Mouse (Mus musculus): ENCODE results near the gene C330007P06Rik. TPM values are rescaled to one million over a fixed set of nuclear protein-coding genes. Genes with fewer than 3 reads are reported as not detected.
A peak's percentile ranks its signal among the peaks of the same experiment; 100 is the strongest.

Gene C330007P06Rik
- polyA plus RNA-seq, 1 experiment from 2014 or later: 41.4 TPM

DNA sequence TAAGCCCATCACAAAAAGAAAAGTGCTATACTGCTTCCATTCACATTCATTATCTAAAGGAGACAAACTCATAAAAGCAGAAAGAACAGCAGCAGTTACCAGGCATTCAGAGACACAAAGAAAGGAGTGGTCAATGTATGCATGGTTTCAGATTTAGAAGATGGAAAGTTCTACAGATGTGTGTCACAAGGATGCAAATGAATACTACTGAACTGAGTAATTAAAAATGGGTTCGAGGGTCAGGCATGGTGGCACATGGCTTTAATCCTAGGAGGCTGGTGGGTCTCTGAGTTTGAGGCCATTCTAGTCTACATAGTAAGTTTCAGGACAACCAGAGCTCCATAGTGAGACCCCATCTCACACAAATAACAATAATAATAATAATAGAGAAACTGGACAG is 26.8 kb downstream of the C330007P06Rik start:
- H3K36me3 ChIP-seq (ENCODE audit: control insufficient read depth, insufficient read depth, low read length): no peaks in the 10 kb centered on the region
- no peaks in the 10 kb centered on the region for H3K9me3 ChIP-seq (ENCODE audit: control insufficient read depth, low read length)
- no peak overlapping the region for H3K4me2 ChIP-seq (replicated peaks; ENCODE audit: low read depth, low read length)
- H3K9ac ChIP-seq (ENCODE audit: low read depth, low read length): no peak overlapping the region
- H3K4me3 ChIP-seq (ENCODE audit: low read depth, low read length): no peak overlapping the region
- WGBS: 100% methylated on average over 1 of the region's 1 CpGs
- no peak for DNase-seq (ENCODE audit: low spot score)
- no peak overlapping the region for H3K27ac ChIP-seq (ENCODE audit: low read depth, low read length)
- no peaks in the 10 kb centered on the region for H3K27me3 ChIP-seq (ENCODE audit: control insufficient read depth, insufficient read depth, low read length)
- no peak for ATAC-seq (ENCODE audit: low FRiP score)
- H3K4me1 ChIP-seq (replicated peaks; ENCODE audit: control insufficient read depth, insufficient read depth, low read length): no peaks in the 10 kb centered on the region

- ATAC-seq (ENCODE audit: low FRiP score) (no peak), DNase-seq (ENCODE audit: low spot score) (no peak)
- Histone ChIP-seq H3K4me2 (replicated peaks; ENCODE audit: low read depth, low read length) (no peak overlapping the region), H3K27ac (ENCODE audit: low read depth, low read length) (no peak overlapping the region), H3K27me3 (ENCODE audit: control insufficient read depth, insufficient read depth, low read length) (no peaks in the 10 kb centered on the region), H3K4me1 (replicated peaks; ENCODE audit: control insufficient read depth, insufficient read depth, low read length) (no peaks in the 10 kb centered on the region), H3K36me3 (ENCODE audit: control insufficient read depth, insufficient read depth, low read length) (no peaks in the 10 kb centered on the region), H3K9ac (ENCODE audit: low read depth, low read length) (no peak overlapping the region), H3K4me3 (ENCODE audit: low read depth, low read length) (no peak overlapping the region), H3K9me3 (ENCODE audit: control insufficient read depth, low read length) (no peaks in the 10 kb centered on the region)
- 79% methylated on average over 4 of the region's 4 CpGs for WGBS
These were observed 30.4 kb downstream of the C330007P06Rik start for GRCm38 (mm10) chrX:36843346-36843990.

GRCm38 (mm10) chrX:36841698-36842097 is 32.2 kb downstream of the C330007P06Rik start:
- no peaks in the 10 kb centered on the region for H3K27me3 ChIP-seq (ENCODE audit: control insufficient read depth, insufficient read depth, low read length)
- DNase-seq (ENCODE audit: low spot score) (no peak), ATAC-seq (ENCODE audit: low FRiP score) (no peak)
- no peak overlapping the region for H3K9ac ChIP-seq (ENCODE audit: low read depth, low read length)
- no peak overlapping the region for H3K27ac ChIP-seq (ENCODE audit: low read depth, low read length)
- no peak overlapping the region for H3K4me2 ChIP-seq (replicated peaks; ENCODE audit: low read depth, low read length)
- WGBS: 90% methylated on average over 6 of the region's 6 CpGs
- no peaks in the 10 kb centered on the region for H3K36me3 ChIP-seq (ENCODE audit: control insufficient read depth, insufficient read depth, low read length)
- no peaks in the 10 kb centered on the region for H3K9me3 ChIP-seq (ENCODE audit: control insufficient read depth, low read length)
- no peak overlapping the region for H3K4me3 ChIP-seq (ENCODE audit: low read depth, low read length)
- no peaks in the 10 kb centered on the region for H3K4me1 ChIP-seq (replicated peaks; ENCODE audit: control insufficient read depth, insufficient read depth, low read length)

DNA sequence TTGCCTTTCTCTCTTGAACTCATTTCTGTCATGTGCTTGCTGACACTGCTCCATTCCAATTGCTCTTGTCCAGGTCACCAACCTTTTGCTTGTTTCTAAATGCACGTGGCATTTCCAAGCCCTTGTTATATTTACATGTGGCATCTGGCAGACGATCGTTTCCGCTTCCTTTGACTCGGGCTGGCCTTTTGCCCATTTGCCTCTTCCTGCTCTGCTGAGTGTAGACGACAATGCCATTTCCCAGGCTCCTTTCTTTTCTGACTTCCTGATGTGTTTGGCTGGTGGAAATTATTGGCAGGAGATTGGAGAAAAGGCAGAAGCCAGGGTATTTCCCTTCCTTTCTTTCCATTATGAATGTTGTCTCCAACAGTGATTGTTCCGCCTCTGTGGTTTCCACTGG is 34.5 kb downstream of the C330007P06Rik start:
- no peak overlapping the region for H3K9ac ChIP-seq (ENCODE audit: low read depth, low read length)
- no peak for DNase-seq (ENCODE audit: low spot score)
- no peaks in the 10 kb centered on the region for H3K27me3 ChIP-seq (ENCODE audit: control insufficient read depth, insufficient read depth, low read length)
- 86% methylated on average over 7 of the region's 7 CpGs for WGBS
- no peaks in the 10 kb centered on the region for H3K36me3 ChIP-seq (ENCODE audit: control insufficient read depth, insufficient read depth, low read length)
- H3K27ac ChIP-seq (ENCODE audit: low read depth, low read length): no peak overlapping the region
- H3K4me3 ChIP-seq (ENCODE audit: low read depth, low read length): no peak overlapping the region
- no peak overlapping the region for H3K4me2 ChIP-seq (replicated peaks; ENCODE audit: low read depth, low read length)
- no peaks in the 10 kb centered on the region for H3K9me3 ChIP-seq (ENCODE audit: control insufficient read depth, low read length)
- H3K4me1 ChIP-seq (replicated peaks; ENCODE audit: control insufficient read depth, insufficient read depth, low read length): no peaks in the 10 kb centered on the region
- ATAC-seq (ENCODE audit: low FRiP score): no peak

DNA sequence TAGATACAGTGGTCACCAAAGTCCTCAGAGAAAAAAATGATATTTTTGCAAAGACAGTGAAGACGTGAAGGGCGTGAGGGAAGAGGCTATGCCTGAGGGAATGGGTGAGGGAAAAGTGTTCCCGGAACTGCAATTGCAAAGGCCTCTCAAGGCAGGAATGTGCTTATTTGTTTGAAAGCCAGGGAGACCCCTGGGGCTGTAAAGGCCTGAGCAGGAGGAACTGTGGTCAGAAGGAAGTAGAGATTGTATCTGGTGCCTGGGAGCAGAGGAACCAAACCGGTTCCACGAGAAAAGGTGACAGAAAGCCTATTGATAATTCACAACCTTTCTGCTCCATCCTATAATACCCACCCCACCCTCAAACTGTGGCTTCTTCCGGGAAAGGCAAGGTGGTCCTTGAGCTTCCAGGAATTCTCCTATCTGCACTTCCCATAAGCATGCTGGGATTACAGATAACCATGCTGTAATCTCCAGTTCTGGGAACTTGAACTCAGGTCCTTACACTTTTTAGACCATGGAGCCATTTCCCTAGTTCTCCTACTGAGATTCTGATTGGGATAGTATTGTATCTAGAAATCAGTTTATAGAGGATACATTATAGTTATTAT is 36.7 kb downstream of the C330007P06Rik start:
- 71% methylated on average over 6 of the region's 6 CpGs for WGBS
- Histone ChIP-seq H3K4me1 (replicated peaks; ENCODE audit: control insufficient read depth, insufficient read depth, low read length) (no peaks in the 10 kb centered on the region), H3K9me3 (ENCODE audit: control insufficient read depth, low read length) (no peaks in the 10 kb centered on the region), H3K27me3 (ENCODE audit: control insufficient read depth, insufficient read depth, low read length) (no peaks in the 10 kb centered on the region), H3K27ac (ENCODE audit: low read depth, low read length) (no peak overlapping the region), H3K4me3 (ENCODE audit: low read depth, low read length) (no peak overlapping the region), H3K4me2 (replicated peaks; ENCODE audit: low read depth, low read length) (no peak overlapping the region), H3K36me3 (ENCODE audit: control insufficient read depth, insufficient read depth, low read length) (no peaks in the 10 kb centered on the region), H3K9ac (ENCODE audit: low read depth, low read length) (no peak overlapping the region)
- ATAC-seq (ENCODE audit: low FRiP score) (no peak), DNase-seq (ENCODE audit: low spot score) (no peak)

DNA sequence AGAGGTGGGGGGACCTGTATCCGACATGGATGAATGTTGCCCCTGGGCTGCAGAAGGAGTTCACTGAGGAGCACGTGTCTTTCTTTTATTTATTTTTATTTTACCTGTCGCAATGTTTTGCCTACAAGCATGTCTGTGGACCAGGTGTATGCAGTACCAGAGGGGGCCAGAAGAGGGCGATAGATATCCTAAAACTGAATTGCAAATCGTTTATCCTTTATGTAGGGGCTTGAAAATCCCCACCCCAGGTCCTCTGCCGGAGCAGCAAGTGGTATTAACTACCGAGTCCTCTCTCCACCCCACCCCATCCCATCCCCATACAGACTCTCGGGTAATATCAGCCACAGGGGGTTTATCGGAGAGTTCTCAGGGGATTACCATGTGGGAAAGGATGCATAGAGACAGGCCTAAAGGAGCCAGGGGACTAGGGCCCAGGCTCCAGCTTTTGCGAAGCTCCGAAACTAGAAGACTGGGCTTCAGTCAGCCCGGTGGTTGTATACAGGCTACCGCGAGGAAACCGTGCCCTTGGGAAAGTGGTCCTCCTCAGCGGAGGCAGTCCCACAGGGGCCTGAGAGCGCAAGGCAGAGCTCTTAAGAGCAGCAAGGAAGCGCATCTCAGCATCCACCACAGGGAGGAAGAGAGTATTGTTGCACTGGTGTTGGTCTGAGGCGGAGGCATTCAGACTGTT is 40.4 kb downstream of the C330007P06Rik start:
- Histone ChIP-seq H3K36me3 (ENCODE audit: control insufficient read depth, insufficient read depth, low read length) (no peaks in the 10 kb centered on the region), H3K4me3 (ENCODE audit: low read depth, low read length) (peak overlapping the region; percentile 10; the same call in 1 of the 2 replicates), H3K9ac (ENCODE audit: low read depth, low read length) (peak overlapping the region; percentile 50; the same call in 1 of the 2 replicates), H3K4me1 (replicated peaks; ENCODE audit: control insufficient read depth, insufficient read depth, low read length) (no peaks in the 10 kb centered on the region), H3K27me3 (ENCODE audit: control insufficient read depth, insufficient read depth, low read length) (no peaks in the 10 kb centered on the region), H3K27ac (ENCODE audit: low read depth, low read length) (no peak overlapping the region), H3K4me2 (replicated peaks; ENCODE audit: low read depth, low read length) (peak overlapping the region; percentile 33), H3K9me3 (ENCODE audit: control insufficient read depth, low read length) (no peaks in the 10 kb centered on the region)
- peak; percentile 57 for ATAC-seq (ENCODE audit: low FRiP score)
- WGBS: 23% methylated on average over 19 of the region's 19 CpGs
- DNase-seq (ENCODE audit: low spot score): peak; percentile 78

DNA sequence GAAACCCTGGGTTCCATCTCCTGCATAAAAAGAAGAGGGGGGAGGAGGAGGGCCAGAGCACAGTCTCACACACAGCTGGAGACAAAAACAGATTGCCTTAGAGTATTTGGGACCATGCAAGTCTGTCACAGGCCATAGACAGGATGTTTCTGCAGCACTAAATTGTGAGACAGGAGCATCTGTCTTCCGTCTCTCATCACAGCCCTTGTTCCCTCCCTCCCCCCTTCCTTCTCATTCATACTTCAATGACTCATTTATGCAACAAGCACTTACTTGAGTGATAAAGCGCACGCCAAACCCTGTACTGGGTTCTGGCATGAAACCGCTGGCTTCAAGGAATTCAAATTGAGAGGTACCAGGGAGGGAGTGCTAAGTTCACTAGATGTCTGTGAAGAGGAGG is 42.3 kb downstream of the C330007P06Rik start:
- Histone ChIP-seq H3K9me3 (ENCODE audit: control insufficient read depth, low read length) (no peaks in the 10 kb centered on the region), H3K9ac (ENCODE audit: low read depth, low read length) (no peak overlapping the region), H3K27ac (ENCODE audit: low read depth, low read length) (no peak overlapping the region), H3K4me1 (replicated peaks; ENCODE audit: control insufficient read depth, insufficient read depth, low read length) (no peaks in the 10 kb centered on the region), H3K27me3 (ENCODE audit: control insufficient read depth, insufficient read depth, low read length) (no peaks in the 10 kb centered on the region), H3K4me3 (ENCODE audit: low read depth, low read length) (no peak overlapping the region), H3K4me2 (replicated peaks; ENCODE audit: low read depth, low read length) (no peak overlapping the region), H3K36me3 (ENCODE audit: control insufficient read depth, insufficient read depth, low read length) (no peaks in the 10 kb centered on the region)
- ATAC-seq (ENCODE audit: low FRiP score) (no peak), DNase-seq (ENCODE audit: low spot score) (no peak)
- 72% methylated on average over 4 of the region's 4 CpGs for WGBS

- H3K36me3 ChIP-seq (ENCODE audit: control insufficient read depth, insufficient read depth, low read length): no peaks in the 10 kb centered on the region
- no peak overlapping the region for H3K4me2 ChIP-seq (replicated peaks; ENCODE audit: low read depth, low read length)
- 40% methylated on average over 5 of the region's 5 CpGs for WGBS
- no peaks in the 10 kb centered on the region for H3K27me3 ChIP-seq (ENCODE audit: control insufficient read depth, insufficient read depth, low read length)
- ATAC-seq (ENCODE audit: low FRiP score) (no peak), DNase-seq (ENCODE audit: low spot score) (no peak)
- H3K27ac ChIP-seq (ENCODE audit: low read depth, low read length): no peak overlapping the region
- no peak overlapping the region for H3K4me3 ChIP-seq (ENCODE audit: low read depth, low read length)
- H3K4me1 ChIP-seq (replicated peaks; ENCODE audit: control insufficient read depth, insufficient read depth, low read length): no peaks in the 10 kb centered on the region
- no peaks in the 10 kb centered on the region for H3K9me3 ChIP-seq (ENCODE audit: control insufficient read depth, low read length)
- H3K9ac ChIP-seq (ENCODE audit: low read depth, low read length): no peak overlapping the region
These were observed 43.6 kb downstream of the C330007P06Rik start for GRCm38 (mm10) chrX:36830271-36830670.

- no peaks in the 10 kb centered on the region for H3K27me3 ChIP-seq (ENCODE audit: control insufficient read depth, insufficient read depth, low read length)
- DNase-seq (ENCODE audit: low spot score): no peak
- no peak overlapping the region for H3K9ac ChIP-seq (ENCODE audit: low read depth, low read length)
- ATAC-seq (ENCODE audit: low FRiP score): no peak
- no peaks in the 10 kb centered on the region for H3K9me3 ChIP-seq (ENCODE audit: control insufficient read depth, low read length)
- no peak overlapping the region for H3K27ac ChIP-seq (ENCODE audit: low read depth, low read length)
- no peak overlapping the region for H3K4me3 ChIP-seq (ENCODE audit: low read depth, low read length)
- no peaks in the 10 kb centered on the region for H3K36me3 ChIP-seq (ENCODE audit: control insufficient read depth, insufficient read depth, low read length)
- H3K4me1 ChIP-seq (replicated peaks; ENCODE audit: control insufficient read depth, insufficient read depth, low read length): no peaks in the 10 kb centered on the region
- 87% methylated on average over 5 of the region's 5 CpGs for WGBS
- no peak overlapping the region for H3K4me2 ChIP-seq (replicated peaks; ENCODE audit: low read depth, low read length)
These were observed 47.0 kb downstream of the C330007P06Rik start for GRCm38 (mm10) chrX:36826873-36827272.

All from hindbrain, embryonic 11.5 days (tissue).